Mouse (Mus musculus) CH12.LX (cell line): Measurements from ENCODE around the gene Rap1gap. TPM values are rescaled to one million over a fixed set of nuclear protein-coding genes. Genes with fewer than 3 reads are reported as not detected.

Experiments used
- DNase-seq: peaks from one replicate; pipeline ENCODE4 v3.0.0-alpha.2; 2013; ENCODE audit errors: extremely low read depth
- H3K27ac ChIP-seq: 2 replicates; pipeline ENCODE4 v1.5.1; 2012; ENCODE audit warnings: low read depth, mild to moderate bottlenecking, control low read depth, moderate library complexity; ENCODE audit not compliant: insufficient read depth
- H3K27me3 ChIP-seq: replicated peaks from 2 replicates; pipeline ENCODE3; 2012; ENCODE audit warnings: inconsistent platforms
- H3K36me3 ChIP-seq, 2 experiments: replicated peaks in 1 of 2; 2 replicates each; pipeline versions ENCODE3 to v1.6.1; 2012; ENCODE audit warnings: inconsistent platforms in 1 of 2, low read length in 1 of 2, mild to moderate bottlenecking in 1 of 2, mixed read lengths in 1 of 2, moderate library complexity in 1 of 2; ENCODE audit not compliant: control insufficient read depth in 1 of 2, insufficient read depth in 1 of 2
- H3K4me1 ChIP-seq, 2 experiments: 2 replicates each; pipeline ENCODE4 v1.6.1; 2012; ENCODE audit warnings: inconsistent platforms in 1 of 2, moderate library complexity in 1 of 2; ENCODE audit not compliant: insufficient read depth in 2 of 2, control insufficient read depth in 1 of 2
- H3K4me2 ChIP-seq: 2 replicates; pipeline ENCODE4 v1.6.1; 2012; ENCODE audit warnings: low read depth, mild to moderate bottlenecking, control low read depth; ENCODE audit not compliant: poor library complexity, insufficient read depth, severe bottlenecking
- H3K4me3 ChIP-seq, 3 experiments: fragments of 150-350 bp in 1 of 3; sonication (generic) in 1 of 3; replicated peaks in 1 of 3; 2 replicates each; pipeline versions ENCODE3 to v1.5.1; 2011 to 2012; ENCODE audit warnings: low read depth in 2 of 3, low read length in 2 of 3, mild to moderate bottlenecking in 2 of 3, moderate library complexity in 2 of 3, control low read depth in 1 of 3, improper control_type of control experiment in 1 of 3, inconsistent platforms in 1 of 3, mixed read lengths in 1 of 3; ENCODE audit not compliant: poor library complexity in 1 of 3
- H3K79me2 ChIP-seq: replicated peaks from 2 replicates; pipeline ENCODE4 v1.6.1; 2012; ENCODE audit warnings: mild to moderate bottlenecking, moderate library complexity; ENCODE audit not compliant: control insufficient read depth, poor library complexity, insufficient read depth, severe bottlenecking; ENCODE audit errors: extremely low read depth
- H3K9ac ChIP-seq: 2 replicates; pipeline ENCODE4 v1.6.1; 2012; ENCODE audit warnings: low read depth, mild to moderate bottlenecking, control low read depth, moderate library complexity; ENCODE audit not compliant: insufficient read depth
- H3K9me3 ChIP-seq: replicated peaks from 2 replicates; pipeline ENCODE3; 2012; ENCODE audit warnings: low read length, inconsistent platforms, mixed read lengths
- JUN ChIP-seq: IDR thresholded peaks from 2 replicates; pipeline ENCODE4 v1.6.1; 2011; ENCODE audit warnings: low read depth, mild to moderate bottlenecking, low read length, improper control_type of control experiment, moderate library complexity; ENCODE audit not compliant: insufficient read depth
- MAFK ChIP-seq: IDR thresholded peaks from 2 replicates; pipeline ENCODE4 v1.6.1; 2011; ENCODE audit warnings: low read length, improper control_type of control experiment; ENCODE audit not compliant: insufficient replicate concordance
- MYC ChIP-seq: IDR thresholded peaks from 2 replicates; pipeline ENCODE4 v1.6.1; 2011; ENCODE audit warnings: low read depth, mild to moderate bottlenecking, improper control_type of control experiment, low read length
- NRF1 ChIP-seq: IDR thresholded peaks from 2 replicates; pipeline ENCODE4 v1.6.1; 2014; ENCODE audit warnings: low read depth, mild to moderate bottlenecking, inconsistent platforms, low read length, improper control_type of control experiment, moderate library complexity
- dilution Hi-C: fragments of 300-500 bp; cut with MboI; formaldehyde crosslinking; loops from 2 replicates; pipeline ENCODE4 v1.14.3; 2020; ENCODE audit warnings: low sequenced_read_pairs; ENCODE audit not compliant: extremely low pct_unique_long_range_greater_than_20kb, extremely low pct_ligation_motif_present
- in situ Hi-C: fragments of 300-500 bp; cut with MboI; formaldehyde crosslinking; loops from 3 replicates; pipeline ENCODE4 v1.14.3; 2019; ENCODE audit warnings: low sequenced_read_pairs, low pct_ligation_motif_present, low pct_unique_long_range_greater_than_20kb, mixed read lengths
- polyA plus RNA-seq: library from polyadenylated mRNA; unstranded; fragments of >175 nt; gene quantifications from 2 replicates; pipeline ENCODE4 v1.2.1, GENCODE M21; 2012; ENCODE audit warnings: low read depth; ENCODE audit not compliant: insufficient read length
- total RNA-seq, 2 experiments: library from RNA; depleted of rRNA; stranded (reverse); fragments of 300-350 nt in 1 of 2; fragments of >200 nt in 1 of 2; gene quantifications; 2 replicates each; pipeline ENCODE4 v1.2.3; 2012 to 2014

Gene Rap1gap
- total and polyA plus RNA-seq, 3 experiments, result 3.0 to 11.1 (median 5.8) TPM

- peaks cover 19% of the 10 kb centered on the region for H3K79me2 ChIP-seq
- H3K9me3 ChIP-seq, result no peaks in the 10 kb centered on the region
- TF ChIP-seq MAFK (peak; percentile 29; the same call in 1 of the 2 replicates), MYC (no peak), NRF1 (no peak), JUN (no peak)
- no peak for DNase-seq
- no peak overlapping the region for H3K27ac ChIP-seq
- H3K4me3 ChIP-seq, result no peak overlapping the region
- H3K27me3 ChIP-seq, result no peaks in the 10 kb centered on the region
- dilution Hi-C loops, result no loop called here
- in situ Hi-C loops, result no loop called here
- no peak overlapping the region for H3K9ac ChIP-seq
- H3K36me3 ChIP-seq, result peaks cover 15 to 65% of the 10 kb centered on the region in 2 experiments
- H3K4me1 ChIP-seq, result peaks cover 13 to 83% of the 10 kb centered on the region in 2 experiments
- no peak overlapping the region for H3K4me2 ChIP-seq
Observed at GRCm38 (mm10) chr4:137778397-137779184, 114.1 kb downstream of the Rap1gap start.

Other genes with a start within 250 kb of the Rap1gap start
- gene Cela3b, start 234.2 kb upstream of the Rap1gap start, total RNA-seq (2012; rRNA removed), result not detected in 2 replicates
- gene Cela3b, start 234.2 kb upstream of the Rap1gap start, total RNA-seq (2014; rRNA removed), result not detected in 2 replicates
- not detected in 2 replicates for gene Cela3b, start 234.2 kb upstream of the Rap1gap start, polyA plus RNA-seq
- gene 1700013G24Rik, start 211.4 kb upstream of the Rap1gap start, total RNA-seq (2012; rRNA removed), result not detected in 2 replicates
- gene 1700013G24Rik, start 211.4 kb upstream of the Rap1gap start, total RNA-seq (2014; rRNA removed), result not detected in 2 replicates
- gene 1700013G24Rik, start 211.4 kb upstream of the Rap1gap start, polyA plus RNA-seq, result not detected in 2 replicates
- gene Hspg2, start 196.0 kb upstream of the Rap1gap start, total RNA-seq (2012; rRNA removed), result 3.1 and 5.5 TPM in 2 replicates
- 0.82 and 1.3 TPM in 2 replicates for gene Hspg2, start 196.0 kb upstream of the Rap1gap start, total RNA-seq (2014; rRNA removed)
- 10.7 and 14.0 TPM in 2 replicates for gene Hspg2, start 196.0 kb upstream of the Rap1gap start, polyA plus RNA-seq
- not detected in 2 replicates for gene Ldlrad2, start 90.2 kb upstream of the Rap1gap start, total RNA-seq (2012; rRNA removed)
- not detected in 2 replicates for gene Ldlrad2, start 90.2 kb upstream of the Rap1gap start, total RNA-seq (2014; rRNA removed)
- not detected in 2 replicates for gene Ldlrad2, start 90.2 kb upstream of the Rap1gap start, polyA plus RNA-seq
- gene Usp48, start 71.0 kb upstream of the Rap1gap start, total RNA-seq (2012; rRNA removed), result 26.6 and 28.5 TPM in 2 replicates
- 36.6 and 41.3 TPM in 2 replicates for gene Usp48, start 71.0 kb upstream of the Rap1gap start, total RNA-seq (2014; rRNA removed)
- 77.8 and 90.6 TPM in 2 replicates for gene Usp48, start 71.0 kb upstream of the Rap1gap start, polyA plus RNA-seq
- gene Alpl, start 131.7 kb downstream of the Rap1gap start, total RNA-seq (2012; rRNA removed), result 115 and 130 TPM in 2 replicates
- gene Alpl, start 131.7 kb downstream of the Rap1gap start, total RNA-seq (2014; rRNA removed), result 62.9 and 65.7 TPM in 2 replicates
- gene Alpl, start 131.7 kb downstream of the Rap1gap start, polyA plus RNA-seq, result 152 and 164 TPM in 2 replicates
- gene Ece1, start 197.5 kb downstream of the Rap1gap start, total RNA-seq (2012; rRNA removed), result 0.42 and 10.0 TPM in 2 replicates
- 0.12 TPM in 1 of 2 replicates, not detected in the other for gene Ece1, start 197.5 kb downstream of the Rap1gap start, total RNA-seq (2014; rRNA removed)
- gene Ece1, start 197.5 kb downstream of the Rap1gap start, polyA plus RNA-seq, result 0.10 and 0.16 TPM in 2 replicates